Mouse (Mus musculus): Measurements from ENCODE around the gene Asic2. TPM values are rescaled to one million over a fixed set of nuclear protein-coding genes. Genes with fewer than 3 reads are reported as not detected.

Gene Asic2
- polyA plus RNA-seq, 2 experiments = 0.01 to 0.04 TPM

DNA sequence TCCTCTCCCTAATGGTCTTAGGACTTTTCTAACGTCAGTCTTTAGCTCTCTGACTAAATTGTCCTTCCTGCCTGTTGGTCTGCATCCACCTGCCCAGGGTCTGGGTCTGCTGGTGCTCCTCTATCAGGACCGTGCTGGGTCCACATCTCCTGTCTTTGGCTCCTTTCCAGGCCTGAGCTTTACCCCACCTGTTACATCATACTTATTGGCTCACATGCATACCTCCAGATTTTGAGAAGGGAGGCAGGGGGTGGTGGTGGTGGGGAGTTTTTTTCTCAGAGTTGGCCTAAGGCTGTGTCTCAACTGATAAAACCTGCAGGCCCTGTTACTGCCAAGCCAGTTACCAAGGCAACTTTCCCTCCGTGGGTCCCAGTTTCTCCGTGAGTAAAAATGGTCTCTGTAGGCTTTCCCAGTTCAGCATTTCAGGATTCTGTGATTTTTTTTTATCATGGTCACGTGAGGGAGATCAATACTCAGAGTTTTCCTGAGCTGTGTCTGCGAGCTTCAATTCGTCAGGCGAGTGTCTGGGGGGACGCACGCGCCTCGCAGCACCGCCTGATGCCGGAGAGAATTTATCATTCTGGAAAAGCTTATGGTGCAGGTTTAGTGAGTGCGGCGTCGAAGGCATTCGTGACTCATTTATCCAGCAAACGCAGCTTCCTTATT lies 1044.8 kb downstream of the Asic2 start:
- no peak overlapping the region for H3K27ac ChIP-seq
- H3K4me2 ChIP-seq (ENCODE audit: low read depth) = no peak overlapping the region
- no peak overlapping the region for H3K9ac ChIP-seq (replicated peaks)
- no peaks in the 10 kb centered on the region for H3K36me3 ChIP-seq (replicated peaks; ENCODE audit: control insufficient read depth, insufficient read depth, low read depth)
- WGBS (ENCODE audit: insufficient replicate concordance) = 77% methylated on average over 19 of the region's 19 CpGs
- no peaks in the 10 kb centered on the region for H3K27me3 ChIP-seq (ENCODE audit: control insufficient read depth, insufficient read depth, low read length)
- no peaks in the 10 kb centered on the region for H3K9me3 ChIP-seq (ENCODE audit: control insufficient read depth, low read length)
- H3K4me3 ChIP-seq (ENCODE audit: insufficient read depth in 1 of 2, low read depth in 2 of 2, low read length in 2 of 2) = no peak overlapping the region
- ATAC-seq (ENCODE audit: insufficient read depth) (no peak), DNase-seq (ENCODE audit: low read depth in 3 of 3, low spot score in 3 of 3) (no peak)
- TF ChIP-seq CTCF (IDR thresholded peaks at IDR 0.05; ENCODE audit: low read depth) = no peak
- H3K4me1 ChIP-seq (replicated peaks; ENCODE audit: control insufficient read depth in 2 of 2, insufficient read depth in 2 of 2, low read length in 1 of 2) = no peaks in the 10 kb centered on the region

DNA sequence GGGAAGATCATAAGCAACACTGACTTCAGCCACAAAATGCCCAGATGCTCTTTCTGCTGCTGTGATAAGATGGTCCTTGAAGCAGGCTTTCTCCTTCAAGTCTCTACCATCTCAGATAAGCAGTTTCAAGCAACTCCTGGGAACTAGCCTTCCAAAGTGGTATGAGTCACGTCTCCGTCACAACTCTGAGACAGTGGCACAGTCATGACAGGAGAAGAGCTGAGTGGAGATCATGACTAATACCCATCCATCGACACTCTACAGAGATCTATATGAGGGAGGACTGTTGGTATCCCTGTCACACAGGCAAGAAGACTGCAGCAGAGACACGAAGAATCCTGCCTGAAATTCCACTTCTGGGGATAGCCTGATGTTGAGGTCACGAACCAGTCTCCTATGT lies 1049.9 kb downstream of the Asic2 start:
- Histone ChIP-seq H3K27ac (no peak overlapping the region), H3K4me1 (replicated peaks; ENCODE audit: control insufficient read depth in 2 of 2, insufficient read depth in 2 of 2, low read length in 1 of 2) (no peaks in the 10 kb centered on the region), H3K4me3 (ENCODE audit: insufficient read depth in 1 of 2, low read depth in 2 of 2, low read length in 2 of 2) (no peak overlapping the region), H3K27me3 (ENCODE audit: control insufficient read depth, insufficient read depth, low read length) (no peaks in the 10 kb centered on the region), H3K9ac (replicated peaks) (no peak overlapping the region), H3K4me2 (ENCODE audit: low read depth) (no peak overlapping the region), H3K9me3 (ENCODE audit: control insufficient read depth, low read length) (no peaks in the 10 kb centered on the region), H3K36me3 (replicated peaks; ENCODE audit: control insufficient read depth, insufficient read depth, low read depth) (no peaks in the 10 kb centered on the region)
- DNase-seq (ENCODE audit: low read depth in 3 of 3, low spot score in 3 of 3) = no peak
- ATAC-seq (ENCODE audit: insufficient read depth) = no peak
- no peak for TF ChIP-seq CTCF (IDR thresholded peaks at IDR 0.05; ENCODE audit: low read depth)
- 59% methylated on average over 5 of the region's 5 CpGs for WGBS (ENCODE audit: insufficient replicate concordance)

DNA sequence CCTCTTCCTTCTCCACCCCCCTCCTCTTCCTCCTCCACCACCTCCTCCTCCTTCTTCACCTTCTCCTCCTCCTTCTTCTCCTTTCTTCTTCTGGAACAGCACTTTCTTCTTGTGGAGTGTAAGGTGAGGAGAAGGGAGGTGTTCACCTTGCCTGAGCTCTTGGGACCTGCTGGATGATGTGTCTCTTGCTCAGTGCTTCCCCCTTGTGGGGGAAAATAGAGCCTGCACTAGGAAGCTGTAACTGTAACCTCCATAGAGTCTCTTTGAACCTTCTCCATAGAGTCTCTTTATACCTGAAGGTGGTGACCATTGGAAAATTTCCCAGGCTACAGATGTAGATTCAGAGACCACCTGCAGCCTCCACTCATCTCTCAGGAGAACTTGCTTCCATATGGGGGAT lies 1050.6 kb downstream of the Asic2 start:
- Histone ChIP-seq H3K27ac (no peak overlapping the region), H3K9me3 (ENCODE audit: control insufficient read depth, low read length) (no peaks in the 10 kb centered on the region), H3K27me3 (ENCODE audit: control insufficient read depth, insufficient read depth, low read length) (no peaks in the 10 kb centered on the region), H3K4me3 (ENCODE audit: insufficient read depth in 1 of 2, low read depth in 2 of 2, low read length in 2 of 2) (no peak overlapping the region), H3K36me3 (replicated peaks; ENCODE audit: control insufficient read depth, insufficient read depth, low read depth) (no peaks in the 10 kb centered on the region), H3K9ac (replicated peaks) (no peak overlapping the region), H3K4me1 (replicated peaks; ENCODE audit: control insufficient read depth in 2 of 2, insufficient read depth in 2 of 2, low read length in 1 of 2) (no peaks in the 10 kb centered on the region), H3K4me2 (ENCODE audit: low read depth) (no peak overlapping the region)
- peak in 1 of 3 experiments; percentile 2 for DNase-seq (ENCODE audit: low read depth in 3 of 3, low spot score in 3 of 3)
- TF ChIP-seq CTCF (IDR thresholded peaks at IDR 0.05; ENCODE audit: low read depth) = peak; percentile 71
- TF ChIP-seq EP300 (IDR thresholded peaks at IDR 0.05; ENCODE audit: low read depth) = no peak
- ATAC-seq (ENCODE audit: insufficient read depth) = no peak

GRCm38 (mm10) chr11:80913408-80914024 lies 1054.7 kb downstream of the Asic2 start:
- Histone ChIP-seq H3K27me3 (ENCODE audit: control insufficient read depth, insufficient read depth, low read length) (no peaks in the 10 kb centered on the region), H3K4me3 (ENCODE audit: insufficient read depth in 1 of 2, low read depth in 2 of 2, low read length in 2 of 2) (no peak overlapping the region), H3K4me1 (replicated peaks; ENCODE audit: control insufficient read depth in 2 of 2, insufficient read depth in 2 of 2, low read length in 1 of 2) (no peaks in the 10 kb centered on the region), H3K27ac (no peak overlapping the region), H3K9me3 (ENCODE audit: control insufficient read depth, low read length) (no peaks in the 10 kb centered on the region), H3K36me3 (replicated peaks; ENCODE audit: control insufficient read depth, insufficient read depth, low read depth) (no peaks in the 10 kb centered on the region), H3K4me2 (ENCODE audit: low read depth) (no peak overlapping the region), H3K9ac (replicated peaks) (no peak overlapping the region)
- 28% methylated on average over 4 of the region's 4 CpGs for WGBS (ENCODE audit: insufficient replicate concordance)
- no peak for TF ChIP-seq CTCF (IDR thresholded peaks at IDR 0.05; ENCODE audit: low read depth)
- ATAC-seq (ENCODE audit: insufficient read depth) (no peak), DNase-seq (ENCODE audit: low read depth in 3 of 3, low spot score in 3 of 3) (no peak)

DNA sequence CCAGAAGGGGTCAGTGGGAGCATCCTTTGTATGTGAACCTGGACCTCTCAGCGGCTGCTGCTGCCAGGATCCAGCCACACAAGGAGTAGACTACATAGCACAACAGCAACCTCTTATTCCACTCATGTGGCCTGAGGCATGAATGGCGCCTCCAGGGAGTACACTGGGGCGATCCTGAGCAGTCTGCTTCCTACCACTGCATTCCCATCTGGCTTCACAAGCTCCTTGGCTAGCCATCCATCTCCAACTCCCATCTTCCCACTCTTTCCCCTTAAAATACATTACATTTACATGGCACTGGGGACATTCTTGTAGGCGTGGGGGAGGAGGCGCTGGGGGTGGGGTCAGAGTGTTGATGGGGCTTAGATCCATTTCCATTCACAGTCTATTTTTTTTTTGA lies 1055.5 kb downstream of the Asic2 start:
- H3K9me3 ChIP-seq (ENCODE audit: control insufficient read depth, low read length) = no peaks in the 10 kb centered on the region
- no peak overlapping the region for H3K4me3 ChIP-seq (ENCODE audit: insufficient read depth in 1 of 2, low read depth in 2 of 2, low read length in 2 of 2)
- no peak overlapping the region for H3K9ac ChIP-seq (replicated peaks)
- DNase-seq (ENCODE audit: low read depth in 3 of 3, low spot score in 3 of 3) (no peak), ATAC-seq (ENCODE audit: insufficient read depth) (no peak)
- H3K36me3 ChIP-seq (replicated peaks; ENCODE audit: control insufficient read depth, insufficient read depth, low read depth) = no peaks in the 10 kb centered on the region
- H3K4me2 ChIP-seq (ENCODE audit: low read depth) = no peak overlapping the region
- H3K4me1 ChIP-seq (replicated peaks; ENCODE audit: control insufficient read depth in 2 of 2, insufficient read depth in 2 of 2, low read length in 1 of 2) = no peaks in the 10 kb centered on the region
- no peaks in the 10 kb centered on the region for H3K27me3 ChIP-seq (ENCODE audit: control insufficient read depth, insufficient read depth, low read length)
- no peak for TF ChIP-seq CTCF (IDR thresholded peaks at IDR 0.05; ENCODE audit: low read depth)
- TF ChIP-seq EP300 (IDR thresholded peaks at IDR 0.05; ENCODE audit: low read depth) = no peak
- WGBS (ENCODE audit: insufficient replicate concordance) = 63% methylated on average over 5 of the region's 5 CpGs
- no peak overlapping the region for H3K27ac ChIP-seq
